Mouse (Mus musculus) gastrocnemius, adult 18-20 months (tissue): Measurements from ENCODE around the gene P4ha2. TPM values are rescaled to one million over a fixed set of nuclear protein-coding genes. Genes with fewer than 3 reads are reported as not detected.

Experiments used
- total RNA-seq, 2 experiments: library from RNA; stranded (reverse); gene quantifications; 2 replicates each; pipeline ENCODE4 v1.2.3; 2021

The P4ha2 gene
- total RNA-seq, 2 experiments from 2014 or later: 31.9 to 38.1 TPM

Other genes starting within 250 kb of the P4ha2 start
- gene Gm12216, start 240.8 kb upstream of the P4ha2 start, total RNA-seq: 1 to 10 TPM in 1 of 2 experiments, under 1 TPM in 1; 0.84 to 2.1 TPM
- 1 to 10 TPM; 7.1 to 9.3 TPM for gene Slc22a5, start 208.4 kb upstream of the P4ha2 start, total RNA-seq
- gene Slc22a21, start 119.8 kb upstream of the P4ha2 start, total RNA-seq: under 1 TPM; 0.78 to 0.95 TPM
- gene Slc22a4, start 72.0 kb upstream of the P4ha2 start, total RNA-seq: 1 to 10 TPM; 2.9 to 3.1 TPM
- gene Pdlim4, start 31.1 kb upstream of the P4ha2 start, total RNA-seq: 1 to 10 TPM; 5.1 to 5.6 TPM
- not detected for gene Csf2, start 149.6 kb downstream of the P4ha2 start, total RNA-seq
- gene Il3, start 167.2 kb downstream of the P4ha2 start, total RNA-seq: not detected
- gene Acsl6, start 203.7 kb downstream of the P4ha2 start, total RNA-seq: 10 to 100 TPM; 23.3 to 30.9 TPM